Mouse (Mus musculus) ES-E14 (cell line): Measurements from ENCODE around the gene Tnip1. TPM values are rescaled to one million over a fixed set of nuclear protein-coding genes. Genes with fewer than 3 reads are reported as not detected.

ENCODE experiments used
- DNase-seq: peaks from one replicate; pipeline ENCODE4 v3.0.0-alpha.2; 2013; ENCODE audit warnings: low read depth, low spot score
- H3K27ac ChIP-seq: 2 replicates; pipeline ENCODE4 v1.5.1; 2012; ENCODE audit warnings: low read depth, mild to moderate bottlenecking, low read length, moderate library complexity, mixed read lengths; ENCODE audit not compliant: poor library complexity, insufficient read depth, severe bottlenecking
- H3K36me3 ChIP-seq: 2 replicates; pipeline ENCODE4 v1.6.1; 2012; ENCODE audit warnings: mild to moderate bottlenecking, low read length, moderate library complexity, mixed read lengths; ENCODE audit not compliant: control insufficient read depth, poor library complexity, insufficient read depth, severe bottlenecking
- H3K4me1 ChIP-seq, 2 experiments: fragments of 150-350 bp in 1 of 2; sonication (generic) in 1 of 2; 2 replicates each; pipeline ENCODE4 v1.6.1; 2012; ENCODE audit warnings: low read length in 2 of 2, mild to moderate bottlenecking in 1 of 2, mixed read lengths in 1 of 2; ENCODE audit not compliant: control insufficient read depth in 2 of 2, insufficient read depth in 2 of 2, poor library complexity in 1 of 2
- H3K4me3 ChIP-seq, 2 experiments: fragments of 150-350 bp in 1 of 2; sonication (generic) in 1 of 2; 2 replicates each; pipeline ENCODE4 v1.5.1; 2012; ENCODE audit warnings: low read length in 2 of 2, low read depth in 1 of 2, mild to moderate bottlenecking in 1 of 2, mixed read lengths in 1 of 2; ENCODE audit not compliant: insufficient read depth in 1 of 2, poor library complexity in 1 of 2, severe bottlenecking in 1 of 2
- H3K9ac ChIP-seq: 2 replicates; pipeline ENCODE4 v1.6.1; 2012; ENCODE audit warnings: low read depth, mild to moderate bottlenecking, low read length, mixed read lengths; ENCODE audit not compliant: poor library complexity, insufficient read depth, severe bottlenecking
- H3K9me3 ChIP-seq: fragments of 150-350 bp; sonication (generic); 2 replicates; pipeline ENCODE4 v1.6.1; 2012; ENCODE audit warnings: low read depth, mild to moderate bottlenecking, low read length; ENCODE audit not compliant: control insufficient read depth, insufficient read depth
- CHD2 ChIP-seq: IDR thresholded peaks from 2 replicates; pipeline ENCODE4 v1.6.1; 2014; ENCODE audit warnings: mild to moderate bottlenecking, low read depth, low read length, inconsistent platforms
- HCFC1 ChIP-seq: IDR thresholded peaks from 2 replicates; pipeline ENCODE4 v1.6.1; 2012; ENCODE audit warnings: low read length, inconsistent platforms, borderline replicate concordance; ENCODE audit not compliant: insufficient read depth
- MAFK ChIP-seq: IDR thresholded peaks from 2 replicates; pipeline ENCODE4 v1.6.1; 2014; ENCODE audit warnings: mild to moderate bottlenecking, low read depth, low read length, inconsistent platforms; ENCODE audit not compliant: insufficient read depth
- ZC3H11A ChIP-seq: IDR thresholded peaks from 2 replicates; pipeline ENCODE4 v1.6.1; 2012; ENCODE audit warnings: low read depth, mild to moderate bottlenecking, inconsistent platforms, low read length, borderline replicate concordance
- ZNF384 ChIP-seq: IDR thresholded peaks from 2 replicates; pipeline ENCODE4 v1.6.1; 2012; ENCODE audit warnings: low read depth, low read length, inconsistent platforms
- in situ Hi-C, 2 experiments: fragments of 600-800 bp; cut with MboI; formaldehyde crosslinking; loops; one replicate each; pipeline ENCODE4 v1.15.1; 2025; ENCODE audit warnings: low sequenced_read_pairs in 2 of 2, inconsistent platforms in 1 of 2; ENCODE audit not compliant: unreplicated experiment in 2 of 2
- total RNA-seq: library from RNA; depleted of rRNA; stranded (reverse); fragments of 300-350 nt; gene quantifications from 2 replicates; pipeline ENCODE4 v1.2.3, GENCODE M21; 2012

The Tnip1 gene
- total RNA-seq, 1 experiment: 14.3 TPM

DNA sequence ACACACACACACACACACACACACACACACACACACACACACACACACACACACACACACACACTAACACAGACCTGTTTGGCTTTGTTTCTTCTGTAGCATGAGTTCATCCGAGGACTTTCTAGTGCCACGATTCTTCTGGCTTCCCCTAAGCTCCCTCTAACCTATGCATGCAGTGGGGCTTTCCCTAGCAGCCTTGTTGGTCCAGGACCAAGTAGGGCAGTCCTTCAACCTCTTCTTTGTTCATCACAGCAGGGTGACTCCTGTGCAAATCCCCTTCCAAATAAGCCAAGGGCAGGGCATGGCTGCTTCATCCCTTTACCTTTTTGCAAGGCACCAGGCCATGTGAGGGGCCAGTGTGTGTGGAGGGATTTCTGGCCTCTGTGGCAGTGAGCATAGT is 36.0 kb upstream of the Tnip1 start:
- Histone ChIP-seq H3K9ac (no peak overlapping the region), H3K4me1 (peaks cover 0 to 16% of the 10 kb centered on the region in 2 experiments; a peak in 2 of 4 replicates), H3K27ac (0 out of 2 replicates have a peak overlapping the region, but pooled peaks have one; percentile 2), H3K9me3 (no peaks in the 10 kb centered on the region), H3K36me3 (peaks cover 8% of the 10 kb centered on the region; the same call in 1 of the 2 replicates), H3K4me3 (no peak overlapping the region)
- DNase-seq: no peak
- in situ Hi-C loops: loop anchor here in 1 of 2 experiments (5.0 kb wide), 1 partner anchor 44 kb away; no protein-coding TSS in a partner anchor
- TF ChIP-seq ZC3H11A (no peak), ZNF384 (no peak), CHD2 (no peak), MAFK (no peak)

DNA sequence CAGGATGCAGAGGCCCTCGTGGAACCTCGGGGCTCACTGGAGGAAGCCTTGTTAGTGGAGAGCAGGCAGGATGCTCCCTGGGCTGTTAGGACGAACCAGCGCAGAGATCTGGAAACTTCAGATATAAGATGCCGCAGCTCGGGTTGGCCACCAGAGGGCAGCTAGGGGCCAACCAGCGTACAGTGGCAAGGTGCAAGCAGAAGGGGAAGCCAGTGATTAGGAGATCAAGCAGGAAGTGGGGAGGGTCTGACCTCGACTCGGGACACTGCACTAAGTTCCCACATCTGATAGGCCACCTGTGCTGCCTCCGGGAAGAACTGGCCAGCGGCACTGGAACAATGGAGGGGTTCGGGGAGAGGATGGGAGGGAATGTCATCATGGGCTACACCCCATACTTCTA is 35.6 kb upstream of the Tnip1 start:
- H3K27ac ChIP-seq: 0 out of 2 replicates have a peak overlapping the region, but pooled peaks have one; percentile 2
- peaks cover 0 to 16% of the 10 kb centered on the region in 2 experiments; a peak in 2 of 4 replicates for H3K4me1 ChIP-seq
- in situ Hi-C loops: loop anchor here in 1 of 2 experiments (5.0 kb wide), 1 partner anchor 44 kb away; no protein-coding TSS in a partner anchor
- DNase-seq: peak; percentile 67
- no peaks in the 10 kb centered on the region for H3K9me3 ChIP-seq
- H3K36me3 ChIP-seq: peaks cover 8% of the 10 kb centered on the region; the same call in 1 of the 2 replicates
- no peak overlapping the region for H3K4me3 ChIP-seq
- peak; percentile 52; the same call in 1 of the 2 replicates for TF ChIP-seq ZC3H11A
- no peak for TF ChIP-seq HCFC1
- no peak overlapping the region for H3K9ac ChIP-seq

DNA sequence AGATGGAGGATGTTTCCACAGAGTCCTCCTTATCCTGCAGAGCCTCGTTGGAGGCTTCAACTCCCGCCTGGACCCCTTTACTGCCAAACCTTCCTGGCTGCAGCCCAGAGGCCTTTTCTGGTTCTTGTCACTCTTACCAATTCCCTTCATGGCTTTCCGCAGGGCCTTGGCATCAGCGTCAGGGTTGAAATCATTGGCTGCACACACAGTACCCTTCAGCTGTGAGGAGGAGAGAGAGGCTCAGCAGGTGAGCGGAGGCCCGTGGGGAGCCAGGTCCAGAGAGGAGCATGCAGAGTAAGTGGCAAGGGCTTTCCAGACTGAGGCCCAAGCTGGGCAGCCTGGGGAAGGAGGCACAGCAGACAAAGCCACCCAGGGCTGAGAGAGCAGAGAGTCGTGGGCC is 33.5 kb upstream of the Tnip1 start:
- Histone ChIP-seq H3K27ac (no peak overlapping the region), H3K9ac (no peak overlapping the region), H3K4me1 (peaks cover 0 to 16% of the 10 kb centered on the region in 2 experiments; a peak in 2 of 4 replicates), H3K9me3 (no peaks in the 10 kb centered on the region), H3K36me3 (peaks cover 11% of the 10 kb centered on the region; the same call in 1 of the 2 replicates), H3K4me3 (no peak overlapping the region)
- no peak for DNase-seq
- in situ Hi-C loops: loop anchor here in 1 of 2 experiments (5.0 kb wide), 1 partner anchor 46 kb away; no protein-coding TSS in a partner anchor
- no peak for TF ChIP-seq ZC3H11A
- no peak for TF ChIP-seq CHD2
- TF ChIP-seq ZNF384: no peak
- TF ChIP-seq HCFC1: no peak
- TF ChIP-seq MAFK: no peak

DNA sequence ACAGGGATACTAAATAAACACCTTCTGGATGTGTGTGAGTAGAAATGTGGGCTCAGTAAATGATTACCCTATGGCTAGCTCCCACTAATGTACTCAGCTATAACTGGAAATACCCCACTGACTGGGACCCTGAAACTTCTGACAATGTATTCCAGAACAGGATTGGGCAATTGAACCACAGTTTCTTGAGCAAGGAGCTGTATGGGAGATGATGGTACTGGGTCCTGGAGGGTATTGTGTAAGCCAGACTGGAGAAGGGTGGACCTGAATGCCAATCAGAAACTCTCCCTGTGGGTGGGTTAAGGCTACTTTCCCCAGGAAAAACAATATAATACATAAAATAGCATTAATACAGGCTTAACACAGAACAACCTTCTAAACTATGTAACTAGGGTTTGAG is 27.2 kb upstream of the Tnip1 start:
- no peak overlapping the region for H3K4me3 ChIP-seq
- no peak overlapping the region for H3K9ac ChIP-seq
- TF ChIP-seq HCFC1 (no peak), ZNF384 (no peak), ZC3H11A (no peak), MAFK (no peak), CHD2 (no peak)
- H3K9me3 ChIP-seq: no peaks in the 10 kb centered on the region
- no peak for DNase-seq
- in situ Hi-C loops: loop anchor here (5.0 to 10.0 kb wide), 2 partner anchors 58 to 105 kb away; no protein-coding TSS in a partner anchor
- H3K36me3 ChIP-seq: peaks cover 15% of the 10 kb centered on the region; the same call in 1 of the 2 replicates
- H3K4me1 ChIP-seq: no peaks in the 10 kb centered on the region
- no peak overlapping the region for H3K27ac ChIP-seq

DNA sequence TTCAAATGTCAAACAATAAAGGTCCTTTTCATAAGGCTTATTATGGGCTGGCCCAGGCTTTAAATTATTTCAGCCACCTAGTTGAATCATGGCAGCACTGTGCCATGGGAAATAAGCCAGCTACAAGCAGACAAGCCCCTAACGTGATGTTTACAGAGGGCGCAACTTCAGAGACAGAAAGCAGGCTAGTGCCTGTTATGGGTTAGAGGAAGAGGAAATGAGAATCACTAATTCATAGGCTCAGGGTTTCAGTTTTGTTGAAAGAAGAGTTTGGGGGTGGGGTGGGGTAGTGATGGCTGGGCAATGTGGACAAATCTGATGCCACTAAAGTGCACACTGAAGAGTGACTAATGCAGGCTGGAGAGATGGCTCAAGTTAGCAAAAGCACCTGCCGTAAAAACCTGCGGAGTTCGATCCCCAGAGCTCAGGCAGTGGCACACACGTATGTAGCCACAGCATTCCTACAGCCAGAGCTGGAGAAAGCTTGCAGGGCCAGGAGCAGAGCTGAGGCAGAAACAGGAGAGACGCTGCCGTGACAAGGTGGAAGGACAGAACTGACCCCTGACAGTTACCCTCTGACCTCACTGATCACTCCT is 26.1 kb upstream of the Tnip1 start:
- no peak overlapping the region for H3K9ac ChIP-seq
- peaks cover 17% of the 10 kb centered on the region; the same call in 1 of the 2 replicates for H3K36me3 ChIP-seq

More for the DNA sequence above, 26.1 kb upstream of the Tnip1 start:
- H3K4me3 ChIP-seq: no peak overlapping the region
- H3K27ac ChIP-seq: no peak overlapping the region
- TF ChIP-seq MAFK: no peak
- TF ChIP-seq ZC3H11A: no peak
- no peak for TF ChIP-seq CHD2
- no peak for TF ChIP-seq ZNF384
- no peak for TF ChIP-seq HCFC1
- no peaks in the 10 kb centered on the region for H3K9me3 ChIP-seq
- no peaks in the 10 kb centered on the region for H3K4me1 ChIP-seq
- in situ Hi-C loops: loop anchor here (5.0 to 10.0 kb wide), 2 partner anchors 57 to 104 kb away; no protein-coding TSS in a partner anchor
- no peak for DNase-seq
